Mouse (Mus musculus) forebrain, embryonic 14.5 days (tissue): ENCODE measurements around the gene Fbxo39. TPM values are rescaled to one million over a fixed set of nuclear protein-coding genes. Genes with fewer than 3 reads are reported as not detected.

ENCODE experiments used
- ATAC-seq: fragments of 200-750 bp; cut with Nextera tagmentation; 2 replicates; pipeline ENCODE4 v1.8.0; 2017; ENCODE audit warnings: mild to moderate bottlenecking, moderate library complexity
- DNase-seq: peaks from one replicate; pipeline ENCODE4 v3.0.0-alpha.2; 2015; ENCODE audit warnings: low spot score
- H3K27ac ChIP-seq: fragments of 300-500 bp; sonication (generic); 2 replicates; pipeline ENCODE4 v1.5.1; 2014; ENCODE audit warnings: low read depth, mild to moderate bottlenecking, control low read depth, low read length, moderate library complexity
- H3K27me3 ChIP-seq: fragments of 300-500 bp; sonication (generic); replicated peaks from 2 replicates; pipeline ENCODE4 v1.6.1; 2014; ENCODE audit warnings: low read length, control low read depth, mixed read lengths; ENCODE audit not compliant: control insufficient read depth, insufficient read depth
- H3K36me3 ChIP-seq: fragments of 300-500 bp; sonication (generic); 2 replicates; pipeline ENCODE4 v1.6.1; 2014; ENCODE audit warnings: low read length, control low read depth; ENCODE audit not compliant: control insufficient read depth, insufficient read depth
- H3K4me1 ChIP-seq: fragments of 300-500 bp; sonication (generic); 2 replicates; pipeline ENCODE4 v1.6.1; 2014; ENCODE audit warnings: antibody characterized with exemption, low read length, control low read depth; ENCODE audit not compliant: control insufficient read depth, insufficient read depth
- H3K4me2 ChIP-seq: fragments of 300-500 bp; sonication (generic); 2 replicates; pipeline ENCODE4 v1.6.1; 2014; ENCODE audit warnings: mild to moderate bottlenecking, control low read depth, low read length
- H3K4me3 ChIP-seq: fragments of 300-500 bp; sonication (generic); 2 replicates; pipeline ENCODE4 v1.5.1; 2014; ENCODE audit warnings: low read depth, low read length, control low read depth
- H3K9ac ChIP-seq: fragments of 300-500 bp; sonication (generic); 2 replicates; pipeline ENCODE4 v1.6.1; 2014; ENCODE audit warnings: mild to moderate bottlenecking, low read length, control low read depth, moderate library complexity
- H3K9me3 ChIP-seq: fragments of 300-500 bp; sonication (generic); replicated peaks from 2 replicates; pipeline ENCODE4 v1.6.1; 2016; ENCODE audit warnings: low read length, control low read depth, mixed read lengths; ENCODE audit not compliant: control insufficient read depth
- WGBS: fragments of 180-500 bp; shearing (Covaris S2); extraction: QIAGEN DNeasy Blood & Tissue Kit; methylation state at CpG from one replicate; pipeline ENCODE4 v1.1.7; 2014; 5-methylcytosine and 5-hydroxymethylcytosine counted together
- polyA plus RNA-seq: library from polyadenylated mRNA; unstranded; fragments of >200 nt; fragmentation: Nextera tagmentation; extraction: Ambion mirVana; gene quantifications from 2 replicates; pipeline ENCODE4 v1.2.1, GENCODE M21; 2014

Fbxo39 gene
- polyA plus RNA-seq, 1 experiment from 2014 or later: not detected

DNA sequence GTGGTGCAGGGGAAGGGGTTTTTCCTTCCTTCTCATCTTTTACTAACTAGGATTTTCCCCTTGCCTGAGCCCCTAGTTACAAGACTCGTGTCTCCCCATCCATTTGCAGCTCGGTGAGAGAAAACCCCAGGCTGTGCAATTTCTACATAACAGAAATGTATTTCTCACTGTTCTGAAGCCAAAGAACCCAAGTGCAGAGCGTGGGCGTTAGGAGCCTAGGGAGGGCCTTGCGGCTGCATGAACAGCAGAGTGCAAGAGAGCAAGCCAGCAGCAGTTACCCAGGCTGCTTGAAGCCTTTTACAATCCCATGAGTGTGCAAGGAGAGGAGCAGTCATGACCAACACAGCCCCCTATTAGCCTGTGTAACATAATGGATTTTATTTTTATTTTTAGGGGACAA lies 6.8 kb upstream of the Fbxo39 start:
- H3K27me3 ChIP-seq: no peaks in the 10 kb centered on the region
- H3K27ac ChIP-seq: no peak overlapping the region
- ATAC-seq (no peak), DNase-seq (no peak)
- no peaks in the 10 kb centered on the region for H3K36me3 ChIP-seq
- 81% methylated on average over 5 of the region's 5 CpGs for WGBS
- H3K4me1 ChIP-seq: no peaks in the 10 kb centered on the region
- H3K9me3 ChIP-seq: no peaks in the 10 kb centered on the region
- H3K9ac ChIP-seq: no peak overlapping the region
- H3K4me2 ChIP-seq: no peak overlapping the region
- H3K4me3 ChIP-seq: no peak overlapping the region

DNA sequence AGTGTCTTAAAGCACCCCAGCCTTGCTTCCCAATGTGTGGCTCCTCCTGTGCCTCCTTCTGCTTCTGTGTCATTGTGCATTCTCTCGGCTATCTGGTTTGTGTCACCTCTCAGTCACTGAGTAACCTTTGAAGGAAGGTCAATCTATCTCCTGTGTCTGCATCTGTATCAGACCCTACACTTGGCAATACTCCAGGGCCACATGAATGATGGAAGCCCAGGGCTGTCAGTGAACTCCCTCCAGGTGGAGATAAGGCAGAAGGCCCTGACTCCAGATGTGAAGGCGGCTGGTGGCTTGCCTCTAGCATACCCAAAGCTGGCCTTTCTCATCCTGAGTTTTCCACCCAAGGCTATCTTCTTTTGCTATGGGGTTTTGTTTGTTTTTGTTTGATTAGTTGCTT lies 5.3 kb upstream of the Fbxo39 start:
- WGBS: 89% methylated on average over 2 of the region's 2 CpGs
- DNase-seq (no peak), ATAC-seq (no peak)
- no peaks in the 10 kb centered on the region for H3K4me1 ChIP-seq
- no peak overlapping the region for H3K4me3 ChIP-seq
- H3K36me3 ChIP-seq: no peaks in the 10 kb centered on the region
- no peak overlapping the region for H3K4me2 ChIP-seq
- H3K9me3 ChIP-seq: no peaks in the 10 kb centered on the region
- H3K27ac ChIP-seq: no peak overlapping the region
- no peak overlapping the region for H3K9ac ChIP-seq
- peaks cover 2% of the 10 kb centered on the region; the same call in 1 of the 2 replicates for H3K27me3 ChIP-seq

GRCm38 (mm10) chr11:72310491-72310890 lies 3.8 kb upstream of the Fbxo39 start:
- H3K4me1 ChIP-seq: no peaks in the 10 kb centered on the region
- 86% methylated on average over 4 of the region's 4 CpGs for WGBS
- ATAC-seq (no peak), DNase-seq (no peak)
- no peak overlapping the region for H3K4me3 ChIP-seq
- H3K36me3 ChIP-seq: no peaks in the 10 kb centered on the region
- peaks cover 12% of the 10 kb centered on the region for H3K27me3 ChIP-seq
- H3K27ac ChIP-seq: no peak overlapping the region
- H3K4me2 ChIP-seq: no peak overlapping the region
- no peaks in the 10 kb centered on the region for H3K9me3 ChIP-seq
- H3K9ac ChIP-seq: no peak overlapping the region

DNA sequence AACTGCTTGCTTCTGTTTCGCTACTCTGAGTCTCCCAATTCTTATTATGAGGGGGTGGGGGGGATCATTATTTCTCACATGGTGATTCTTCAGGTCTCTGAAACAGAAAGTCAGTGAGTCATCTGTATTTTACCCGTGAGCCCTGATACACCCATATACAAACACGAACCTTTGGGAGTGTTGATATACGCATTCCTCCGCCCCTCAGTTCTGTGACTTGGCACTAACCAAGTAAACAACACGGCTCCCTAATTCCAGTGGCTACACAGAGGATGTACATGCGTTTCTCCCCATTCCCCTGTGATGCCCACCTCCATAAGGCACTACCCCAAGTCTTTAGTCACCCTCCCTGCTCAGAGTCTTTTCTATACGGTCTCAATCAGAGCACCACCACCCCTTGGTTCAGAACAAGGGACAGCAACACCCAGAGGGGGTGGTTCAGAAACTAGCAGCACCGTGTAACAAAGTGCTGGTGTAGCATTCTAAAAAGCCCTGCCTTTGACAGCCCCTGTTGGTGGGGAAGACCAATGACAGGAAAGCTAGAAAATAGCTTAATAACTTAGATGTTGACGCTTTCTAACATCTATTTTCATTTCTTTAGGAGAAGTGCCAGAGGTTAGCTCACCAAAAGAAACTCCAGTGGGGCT lies 2.8 kb upstream of the Fbxo39 start:
- H3K4me2 ChIP-seq: no peak overlapping the region
- WGBS: 85% methylated on average over 10 of the region's 10 CpGs
- no peak overlapping the region for H3K27ac ChIP-seq
- H3K36me3 ChIP-seq: no peaks in the 10 kb centered on the region
- ATAC-seq: no peak
- no peak for DNase-seq
- no peak overlapping the region for H3K4me3 ChIP-seq
- H3K4me1 ChIP-seq: no peaks in the 10 kb centered on the region
- H3K9ac ChIP-seq: no peak overlapping the region
- H3K27me3 ChIP-seq: peaks cover 12% of the 10 kb centered on the region
- no peaks in the 10 kb centered on the region for H3K9me3 ChIP-seq

GRCm38 (mm10) chr11:72318026-72318425 lies 3.8 kb downstream of the Fbxo39 start:
- Histone ChIP-seq H3K4me3 (no peak overlapping the region), H3K4me1 (no peaks in the 10 kb centered on the region), H3K9me3 (no peaks in the 10 kb centered on the region), H3K4me2 (no peak overlapping the region), H3K9ac (no peak overlapping the region), H3K27me3 (peaks cover 12% of the 10 kb centered on the region), H3K27ac (no peak overlapping the region), H3K36me3 (no peaks in the 10 kb centered on the region)
- ATAC-seq (no peak), DNase-seq (no peak)
- 81% methylated on average over 5 of the region's 5 CpGs for WGBS

DNA sequence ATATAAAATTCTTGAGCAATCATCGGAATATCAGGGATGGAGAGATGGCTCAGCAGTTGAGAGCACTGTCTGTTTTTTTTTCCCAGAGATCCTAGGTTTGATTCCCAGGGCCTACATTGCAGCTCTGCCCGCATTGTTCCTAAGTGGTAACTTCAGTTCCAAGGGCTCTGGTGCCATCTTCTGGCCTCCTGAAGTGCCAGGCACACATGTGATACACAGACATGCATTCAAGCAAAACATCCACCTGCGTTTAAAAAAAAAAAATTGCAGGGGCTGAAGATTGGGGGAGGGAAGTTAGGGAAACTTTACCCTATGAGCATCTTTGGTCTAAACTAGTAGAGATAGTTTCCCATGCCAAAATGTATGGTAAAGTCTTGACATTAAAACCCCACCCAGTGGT lies 10.2 kb downstream of the Fbxo39 start:
- H3K4me3 ChIP-seq: no peak overlapping the region
- no peaks in the 10 kb centered on the region for H3K9me3 ChIP-seq
- DNase-seq: no peak
- ATAC-seq: no peak
- H3K4me1 ChIP-seq: no peaks in the 10 kb centered on the region
- no peak overlapping the region for H3K4me2 ChIP-seq
- H3K27me3 ChIP-seq: no peaks in the 10 kb centered on the region
- no peaks in the 10 kb centered on the region for H3K36me3 ChIP-seq
- no peak overlapping the region for H3K9ac ChIP-seq
- H3K27ac ChIP-seq: no peak overlapping the region
- WGBS: 70% methylated on average over 3 of the region's 3 CpGs

DNA sequence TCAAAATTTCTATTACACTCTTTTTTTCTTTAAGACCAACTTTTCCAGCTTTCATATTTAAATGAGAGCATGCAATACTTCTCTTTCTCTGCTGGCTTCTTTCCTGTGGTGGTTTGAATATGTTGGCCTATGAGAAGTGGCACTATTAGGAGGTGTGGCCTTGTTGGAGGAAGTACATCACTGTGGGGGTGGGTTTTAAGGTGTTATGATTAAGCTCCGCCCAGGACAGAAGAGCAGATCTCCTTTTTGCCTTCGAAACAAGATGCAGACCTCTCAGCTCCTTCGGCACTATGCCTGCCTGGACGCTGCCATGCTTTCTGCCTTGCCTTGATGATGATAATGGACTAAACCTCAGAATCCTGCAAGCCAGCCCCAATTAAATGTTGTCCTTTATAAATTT lies 11.5 kb downstream of the Fbxo39 start:
- Histone ChIP-seq H3K4me1 (no peaks in the 10 kb centered on the region), H3K27ac (no peak overlapping the region), H3K27me3 (no peaks in the 10 kb centered on the region), H3K9me3 (no peaks in the 10 kb centered on the region), H3K4me3 (no peak overlapping the region), H3K36me3 (no peaks in the 10 kb centered on the region), H3K4me2 (no peak overlapping the region), H3K9ac (no peak overlapping the region)
- DNase-seq (no peak), ATAC-seq (no peak)
- 90% methylated on average over 4 of the region's 4 CpGs for WGBS

GRCm38 (mm10) chr11:72332951-72333667 lies 18.9 kb downstream of the Fbxo39 start:
- H3K9ac ChIP-seq: no peak overlapping the region
- no peaks in the 10 kb centered on the region for H3K27me3 ChIP-seq
- DNase-seq (no peak), ATAC-seq (no peak)
- no peak overlapping the region for H3K27ac ChIP-seq
- H3K4me2 ChIP-seq: no peak overlapping the region
- H3K36me3 ChIP-seq: no peaks in the 10 kb centered on the region
- H3K9me3 ChIP-seq: no peaks in the 10 kb centered on the region
- WGBS: 88% methylated on average over 9 of the region's 9 CpGs
- H3K4me1 ChIP-seq: 0 out of 2 replicates have a peak, but pooled peaks cover 1% of the 10 kb centered on the region
- H3K4me3 ChIP-seq: no peak overlapping the region

DNA sequence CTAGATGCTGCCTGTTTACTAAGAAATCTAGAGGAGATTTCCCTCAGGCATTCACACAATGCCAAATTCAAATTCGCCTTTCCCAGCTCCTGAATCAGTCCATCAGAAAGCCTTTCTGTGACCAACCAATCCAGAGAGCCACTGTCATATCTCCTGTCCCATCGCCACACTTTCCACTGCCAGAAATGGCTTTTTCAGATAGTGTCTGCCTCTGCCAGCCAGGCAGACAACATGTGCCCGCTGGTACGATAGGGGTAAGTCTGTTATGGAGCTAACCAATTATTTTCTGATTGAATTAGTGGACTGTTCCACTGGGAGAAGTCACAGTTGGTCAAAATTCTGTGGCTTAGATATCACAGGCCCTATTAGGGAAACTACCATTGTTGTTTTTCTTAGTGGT lies 20.4 kb downstream of the Fbxo39 start:
- no peak overlapping the region for H3K9ac ChIP-seq
- H3K27me3 ChIP-seq: no peaks in the 10 kb centered on the region
- DNase-seq (no peak), ATAC-seq (no peak)
- peaks cover 6% of the 10 kb centered on the region for H3K4me1 ChIP-seq
- no peak overlapping the region for H3K4me3 ChIP-seq
- WGBS: 80% methylated on average over 4 of the region's 4 CpGs
- no peaks in the 10 kb centered on the region for H3K9me3 ChIP-seq
- H3K4me2 ChIP-seq: no peak overlapping the region
- no peak overlapping the region for H3K27ac ChIP-seq
- no peaks in the 10 kb centered on the region for H3K36me3 ChIP-seq
